Mouse (Mus musculus): ENCODE results near the gene Slc22a20. TPM values are rescaled to one million over a fixed set of nuclear protein-coding genes. Genes with fewer than 3 reads are reported as not detected.

Gene Slc22a20
- not detected in 2 replicates for polyA plus RNA-seq (2015; fragmentation: Nextera tagmentation; extraction: Ambion mirVana)

DNA sequence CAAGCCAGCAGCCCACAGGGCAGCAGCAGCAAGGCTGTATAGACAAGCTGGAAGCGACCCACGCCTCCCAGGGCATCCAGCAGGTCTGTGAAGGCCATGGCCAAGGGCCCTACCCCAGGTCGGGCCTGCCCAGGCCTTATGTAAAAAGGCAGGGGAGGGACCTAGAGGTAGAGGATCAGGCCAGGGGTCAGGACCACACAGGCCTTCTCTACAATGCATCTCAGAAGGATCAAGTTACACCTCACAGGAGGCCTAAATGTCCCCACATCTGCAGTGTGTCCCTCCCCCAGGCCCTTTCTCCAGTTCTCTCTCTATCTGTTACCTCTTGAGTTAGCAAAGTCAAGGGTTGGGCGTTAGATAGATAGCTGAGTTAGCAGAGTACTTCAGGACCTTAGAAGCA, at the start of gene Slc22a20:
Gene Slc22a20, minus strand, starts transcription at position 101 of the 400 bp plus-strand sequence.
- Histone ChIP-seq H3K36me3 (ENCODE audit: control insufficient read depth, insufficient read depth, low read length) (no peaks in the 10 kb centered on the region), H3K4me3 (ENCODE audit: low read depth, low read length) (no peak within 1 kb of the TSS), H3K9me3 (replicated peaks; ENCODE audit: control insufficient read depth, low read length, poor library complexity, severe bottlenecking) (no peaks in the 10 kb centered on the region), H3K4me1 (ENCODE audit: control insufficient read depth, insufficient read depth, low read length) (peaks cover 4% of the 10 kb centered on the region), H3K9ac (ENCODE audit: low read depth, low read length) (no peak within 1 kb of the TSS), H3K4me2 (ENCODE audit: low read length) (no peak within 1 kb of the TSS), H3K27me3 (ENCODE audit: control insufficient read depth, insufficient read depth, low read depth, low read length) (no peaks in the 10 kb centered on the region), H3K27ac (ENCODE audit: low read length) (no peak within 1 kb of the TSS)
- WGBS: 61% methylated on average over 4 of the region's 4 CpGs
- no peak for ATAC-seq

DNA sequence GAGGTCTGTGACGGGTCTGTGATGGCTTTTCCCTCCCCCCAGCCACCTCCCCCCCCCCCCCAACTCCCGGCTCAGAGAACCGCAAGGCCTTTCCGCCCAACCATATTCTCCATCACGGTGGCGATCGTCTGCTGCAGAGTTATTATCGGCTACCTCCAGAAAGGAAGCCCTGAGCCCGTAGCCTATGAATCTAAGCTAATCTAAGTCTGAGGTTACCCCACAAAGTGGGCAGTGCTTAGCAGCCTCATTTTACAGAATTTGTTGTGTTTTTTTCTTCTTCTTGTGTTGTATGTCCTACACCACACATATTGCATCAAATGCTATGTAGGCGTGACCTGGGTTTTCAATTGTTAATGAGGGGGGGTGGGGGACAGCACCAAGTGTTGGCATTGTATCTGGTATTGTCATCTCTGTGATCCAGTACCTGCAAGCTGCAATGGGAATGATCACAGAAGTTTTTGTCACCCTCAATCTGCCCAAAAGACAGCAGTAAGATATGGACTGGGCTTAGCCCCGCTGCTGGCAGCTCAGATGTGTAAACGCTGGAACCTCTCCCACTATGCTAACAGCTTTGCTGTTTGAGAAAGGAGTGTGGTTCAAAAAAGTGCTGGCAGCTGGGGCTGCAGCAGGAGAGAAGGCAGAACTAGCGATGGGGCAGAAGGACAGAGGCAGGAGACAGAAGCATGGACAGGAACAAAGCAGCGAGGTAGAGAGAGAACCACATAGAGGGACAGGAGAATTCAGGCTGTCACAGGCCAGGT, 44.8 kb upstream of the Slc22a20 start:
- H3K27me3 ChIP-seq (ENCODE audit: control insufficient read depth, insufficient read depth, low read depth, low read length): no peaks in the 10 kb centered on the region
- H3K27ac ChIP-seq (ENCODE audit: low read length): no peak overlapping the region
- H3K4me1 ChIP-seq (ENCODE audit: control insufficient read depth, insufficient read depth, low read length): no peaks in the 10 kb centered on the region
- H3K4me2 ChIP-seq (ENCODE audit: low read length): no peak overlapping the region
- no peak overlapping the region for H3K9ac ChIP-seq (ENCODE audit: low read depth, low read length)
- WGBS: 79% methylated on average over 14 of the region's 14 CpGs
- no peaks in the 10 kb centered on the region for H3K9me3 ChIP-seq (replicated peaks; ENCODE audit: control insufficient read depth, low read length, poor library complexity, severe bottlenecking)
- no peaks in the 10 kb centered on the region for H3K36me3 ChIP-seq (ENCODE audit: control insufficient read depth, insufficient read depth, low read length)
- no peak for ATAC-seq
- no peak overlapping the region for H3K4me3 ChIP-seq (ENCODE audit: low read depth, low read length)

DNA sequence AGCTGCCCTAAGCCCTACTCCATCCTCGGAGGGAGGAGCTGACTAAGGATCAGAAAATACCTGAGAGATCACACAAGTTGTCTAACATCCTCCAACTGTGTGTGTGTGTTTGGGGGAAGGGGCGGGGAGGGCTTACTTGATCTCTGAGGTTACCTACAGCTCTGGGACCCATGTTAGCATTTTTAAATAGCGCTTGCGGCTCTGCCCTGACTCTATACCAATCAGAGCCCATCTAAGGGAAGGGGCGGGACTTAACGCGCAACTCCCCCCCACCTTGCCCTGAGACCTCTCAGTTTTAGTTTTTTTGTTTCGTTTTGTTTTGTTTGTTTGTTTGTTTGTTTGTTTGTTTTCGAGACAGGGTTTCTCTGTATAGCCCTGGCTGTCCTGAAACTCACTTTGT, 43.5 kb upstream of the Slc22a20 start:
- Histone ChIP-seq H3K27me3 (ENCODE audit: control insufficient read depth, insufficient read depth, low read depth, low read length) (no peaks in the 10 kb centered on the region), H3K9ac (ENCODE audit: low read depth, low read length) (no peak overlapping the region), H3K4me3 (ENCODE audit: low read depth, low read length) (no peak overlapping the region), H3K4me2 (ENCODE audit: low read length) (no peak overlapping the region), H3K27ac (ENCODE audit: low read length) (no peak overlapping the region), H3K9me3 (replicated peaks; ENCODE audit: control insufficient read depth, low read length, poor library complexity, severe bottlenecking) (no peaks in the 10 kb centered on the region), H3K36me3 (ENCODE audit: control insufficient read depth, insufficient read depth, low read length) (no peaks in the 10 kb centered on the region), H3K4me1 (ENCODE audit: control insufficient read depth, insufficient read depth, low read length) (no peaks in the 10 kb centered on the region)
- WGBS: 83% methylated on average over 9 of the region's 9 CpGs
- no peak for ATAC-seq

DNA sequence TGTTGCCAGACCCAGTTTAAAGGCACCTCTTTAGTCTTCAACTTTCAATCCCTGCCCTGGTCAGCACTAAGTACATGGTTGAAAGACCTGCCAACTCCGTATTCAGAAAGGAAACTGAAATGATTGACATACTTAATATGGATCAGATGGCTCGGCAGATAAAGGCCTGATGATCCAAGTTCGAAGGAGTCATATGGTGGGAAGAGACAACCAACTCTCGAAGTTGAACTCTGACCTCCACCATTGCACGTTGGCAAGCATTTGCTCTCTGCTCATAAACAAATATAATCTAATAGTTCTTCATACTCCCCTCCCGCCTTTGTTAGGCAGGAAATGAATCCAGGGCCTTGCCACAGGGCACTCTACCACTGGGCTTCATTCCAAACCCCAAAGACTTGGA, 43.0 kb upstream of the Slc22a20 start:
- no peak overlapping the region for H3K4me2 ChIP-seq (ENCODE audit: low read length)
- H3K27ac ChIP-seq (ENCODE audit: low read length): no peak overlapping the region
- no peak overlapping the region for H3K4me3 ChIP-seq (ENCODE audit: low read depth, low read length)
- no peaks in the 10 kb centered on the region for H3K27me3 ChIP-seq (ENCODE audit: control insufficient read depth, insufficient read depth, low read depth, low read length)
- WGBS: 89% methylated on average over 6 of the region's 6 CpGs
- no peaks in the 10 kb centered on the region for H3K36me3 ChIP-seq (ENCODE audit: control insufficient read depth, insufficient read depth, low read length)
- ATAC-seq: no peak
- no peak overlapping the region for H3K9ac ChIP-seq (ENCODE audit: low read depth, low read length)
- no peaks in the 10 kb centered on the region for H3K4me1 ChIP-seq (ENCODE audit: control insufficient read depth, insufficient read depth, low read length)
- H3K9me3 ChIP-seq (replicated peaks; ENCODE audit: control insufficient read depth, low read length, poor library complexity, severe bottlenecking): no peaks in the 10 kb centered on the region

- no peaks in the 10 kb centered on the region for H3K27me3 ChIP-seq (ENCODE audit: control insufficient read depth, insufficient read depth, low read depth, low read length)
- H3K9ac ChIP-seq (ENCODE audit: low read depth, low read length): no peak overlapping the region
- H3K4me1 ChIP-seq (ENCODE audit: control insufficient read depth, insufficient read depth, low read length): no peaks in the 10 kb centered on the region
- H3K27ac ChIP-seq (ENCODE audit: low read length): no peak overlapping the region
- WGBS: 85% methylated on average over 7 of the region's 7 CpGs
- no peak overlapping the region for H3K4me3 ChIP-seq (ENCODE audit: low read depth, low read length)
- H3K36me3 ChIP-seq (ENCODE audit: control insufficient read depth, insufficient read depth, low read length): no peaks in the 10 kb centered on the region
- H3K4me2 ChIP-seq (ENCODE audit: low read length): no peak overlapping the region
- no peak for ATAC-seq
- no peaks in the 10 kb centered on the region for H3K9me3 ChIP-seq (replicated peaks; ENCODE audit: control insufficient read depth, low read length, poor library complexity, severe bottlenecking)
Measured at GRCm38 (mm10) chr19:6023930-6024329, 38.0 kb upstream of the Slc22a20 start.

DNA sequence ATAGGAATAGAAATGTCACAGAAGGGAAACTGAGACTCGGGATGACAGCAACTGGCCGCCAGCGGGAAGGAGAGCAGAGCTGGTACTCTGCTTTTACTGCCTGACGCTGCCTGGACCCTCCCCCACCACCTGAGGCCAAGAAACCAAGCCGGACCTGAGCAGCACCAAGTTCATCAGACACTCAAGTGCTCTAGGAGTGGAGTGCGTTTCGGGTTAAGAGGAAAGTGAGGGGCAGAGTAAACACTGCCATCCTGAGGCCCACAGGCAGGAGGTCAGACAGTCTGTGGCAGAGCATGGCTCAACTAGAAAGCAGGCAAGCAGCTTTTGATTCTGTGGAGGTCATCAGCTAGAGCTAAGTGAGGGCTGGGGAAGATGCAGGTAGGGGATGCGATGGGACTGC, 37.1 kb upstream of the Slc22a20 start:
- H3K27ac ChIP-seq (ENCODE audit: low read length): no peak overlapping the region
- no peaks in the 10 kb centered on the region for H3K36me3 ChIP-seq (ENCODE audit: control insufficient read depth, insufficient read depth, low read length)
- WGBS: 73% methylated on average over 8 of the region's 8 CpGs
- H3K4me3 ChIP-seq (ENCODE audit: low read depth, low read length): no peak overlapping the region
- H3K9ac ChIP-seq (ENCODE audit: low read depth, low read length): no peak overlapping the region
- H3K4me2 ChIP-seq (ENCODE audit: low read length): no peak overlapping the region
- no peak for ATAC-seq
- no peaks in the 10 kb centered on the region for H3K9me3 ChIP-seq (replicated peaks; ENCODE audit: control insufficient read depth, low read length, poor library complexity, severe bottlenecking)
- H3K27me3 ChIP-seq (ENCODE audit: control insufficient read depth, insufficient read depth, low read depth, low read length): no peaks in the 10 kb centered on the region
- no peaks in the 10 kb centered on the region for H3K4me1 ChIP-seq (ENCODE audit: control insufficient read depth, insufficient read depth, low read length)

DNA sequence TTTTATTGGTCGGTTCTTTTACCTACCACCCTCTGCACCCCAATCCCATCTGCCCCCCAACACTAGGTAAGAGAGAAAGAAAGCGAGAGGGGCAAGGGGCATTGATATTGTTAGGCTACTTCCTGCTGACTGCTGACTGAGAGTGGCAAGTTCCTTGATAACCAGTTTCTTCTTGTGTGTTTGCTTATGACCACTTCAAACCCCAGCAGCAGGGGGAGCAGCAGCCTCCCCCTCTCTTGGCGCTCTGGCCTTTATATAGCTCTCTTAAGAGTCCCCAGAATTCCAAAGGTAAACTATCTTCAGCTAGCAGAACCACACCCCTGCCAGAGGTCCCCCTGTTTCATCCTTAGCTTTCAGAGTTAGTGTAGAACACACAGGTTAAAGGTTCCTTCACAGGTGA, 34.3 kb upstream of the Slc22a20 start:
- no peaks in the 10 kb centered on the region for H3K36me3 ChIP-seq (ENCODE audit: control insufficient read depth, insufficient read depth, low read length)
- 52% methylated on average over 3 of the region's 3 CpGs for WGBS
- no peak overlapping the region for H3K4me2 ChIP-seq (ENCODE audit: low read length)
- no peak overlapping the region for H3K9ac ChIP-seq (ENCODE audit: low read depth, low read length)
- H3K4me1 ChIP-seq (ENCODE audit: control insufficient read depth, insufficient read depth, low read length): no peaks in the 10 kb centered on the region; the same call in 1 of the 2 replicates
- peaks cover 8% of the 10 kb centered on the region; the same call in 1 of the 2 replicates for H3K27me3 ChIP-seq (ENCODE audit: control insufficient read depth, insufficient read depth, low read depth, low read length)
- no peak overlapping the region for H3K4me3 ChIP-seq (ENCODE audit: low read depth, low read length)
- H3K27ac ChIP-seq (ENCODE audit: low read length): no peak overlapping the region
- H3K9me3 ChIP-seq (replicated peaks; ENCODE audit: control insufficient read depth, low read length, poor library complexity, severe bottlenecking): no peaks in the 10 kb centered on the region
- no peak for ATAC-seq

GRCm38 (mm10) chr19:6018142-6019089, 32.5 kb upstream of the Slc22a20 start:
- 32% methylated on average over 15 of the region's 15 CpGs for WGBS
- Histone ChIP-seq H3K4me3 (ENCODE audit: low read depth, low read length) (no peak overlapping the region), H3K4me2 (ENCODE audit: low read length) (no peak overlapping the region), H3K27ac (ENCODE audit: low read length) (no peak overlapping the region), H3K4me1 (ENCODE audit: control insufficient read depth, insufficient read depth, low read length) (peaks cover 3% of the 10 kb centered on the region; the same call in 1 of the 2 replicates), H3K9me3 (replicated peaks; ENCODE audit: control insufficient read depth, low read length, poor library complexity, severe bottlenecking) (no peaks in the 10 kb centered on the region), H3K27me3 (ENCODE audit: control insufficient read depth, insufficient read depth, low read depth, low read length) (peaks cover 8% of the 10 kb centered on the region; the same call in 1 of the 2 replicates), H3K9ac (ENCODE audit: low read depth, low read length) (no peak overlapping the region), H3K36me3 (ENCODE audit: control insufficient read depth, insufficient read depth, low read length) (no peaks in the 10 kb centered on the region)
- ATAC-seq: no peak

DNA sequence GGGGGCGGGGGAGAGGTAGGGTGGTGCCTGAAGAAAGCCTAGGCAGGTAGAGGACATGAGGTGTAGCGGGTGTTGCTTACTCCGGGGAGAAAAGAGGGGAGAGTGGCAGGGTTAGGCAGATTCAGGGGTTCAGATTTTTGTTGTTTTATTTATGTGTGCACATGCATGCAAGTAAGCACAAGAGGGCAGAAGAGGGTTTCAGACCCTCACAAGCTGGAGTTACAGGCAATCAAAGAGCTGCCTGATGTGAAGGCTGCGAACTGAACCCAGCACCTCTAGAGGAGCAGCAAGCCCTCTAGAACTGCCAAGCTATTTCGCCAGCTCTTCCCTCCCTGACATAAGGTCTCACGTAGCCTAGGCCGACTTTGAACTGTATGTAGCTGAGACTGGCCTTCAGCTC, 30.6 kb upstream of the Slc22a20 start:
- Histone ChIP-seq H3K27me3 (ENCODE audit: control insufficient read depth, insufficient read depth, low read depth, low read length) (peaks cover 8% of the 10 kb centered on the region; the same call in 1 of the 2 replicates), H3K4me2 (ENCODE audit: low read length) (peak overlapping the region; percentile 94), H3K9me3 (replicated peaks; ENCODE audit: control insufficient read depth, low read length, poor library complexity, severe bottlenecking) (no peaks in the 10 kb centered on the region), H3K36me3 (ENCODE audit: control insufficient read depth, insufficient read depth, low read length) (no peaks in the 10 kb centered on the region), H3K4me1 (ENCODE audit: control insufficient read depth, insufficient read depth, low read length) (peaks cover 3% of the 10 kb centered on the region; the same call in 1 of the 2 replicates), H3K9ac (ENCODE audit: low read depth, low read length) (no peak overlapping the region), H3K27ac (ENCODE audit: low read length) (no peak overlapping the region), H3K4me3 (ENCODE audit: low read depth, low read length) (no peak overlapping the region)
- no peak for ATAC-seq
- 37% methylated on average over 7 of the region's 7 CpGs for WGBS

Data from midbrain, embryonic 16.5 days (tissue).